Comparison of ENCODE assay signal across 8 mouse cellular contexts in the genomic region with DNA sequence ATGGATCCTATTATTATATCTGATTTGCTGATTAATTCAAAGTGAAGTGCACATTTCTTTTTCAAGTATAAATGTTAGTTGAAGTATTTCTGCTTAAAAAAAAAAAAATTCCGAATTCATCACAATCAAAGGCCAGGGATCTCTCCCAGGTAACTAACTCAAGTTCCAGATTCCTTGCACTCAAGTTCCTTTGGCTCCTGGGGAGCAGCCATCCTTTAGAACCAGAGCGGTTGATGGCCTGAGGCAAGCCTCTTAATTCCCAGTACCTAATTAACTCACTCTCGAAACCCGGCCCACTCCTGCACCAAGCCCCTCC. TPM values are rescaled to one million over a fixed set of nuclear protein-coding genes. Genes with fewer than 3 reads are reported as not detected.
DNase-seq lines count a peak whose midpoint lies in the region; ATAC-seq and TF ChIP-seq lines count a peak whose summit lies in the region.

No protein-coding gene starts in this region.

- no peak for DNase-seq in kidney, postnatal 14 days
- DNase-seq in hindbrain, embryonic 14.5 days (ENCODE audit: low spot score): no peak
- DNase-seq in cerebellum, postnatal 4 days (ENCODE audit: low spot score in 2 of 2): no peak
- no peak for DNase-seq in B cell, adult 2 months

- H3K36me3 ChIP-seq in kidney, embryonic 15.5 days: peaks cover 22% of the 10 kb centered on the region
- H3K36me3 ChIP-seq in hindbrain, embryonic 14.5 days (replicated peaks; ENCODE audit: control insufficient read depth, insufficient read depth): peaks cover 14% of the 10 kb centered on the region
- peaks cover 15% of the 10 kb centered on the region for H3K36me3 ChIP-seq in midbrain, embryonic 13.5 days

- TF ChIP-seq CTCF in cortical plate, adult 2 months (IDR thresholded peaks at IDR 0.05; ENCODE audit: extremely low read depth, insufficient read depth, low read length): no peak

- no peaks in the 10 kb centered on the region for H3K27me3 ChIP-seq in kidney, embryonic 15.5 days
- no peaks in the 10 kb centered on the region for H3K27me3 ChIP-seq in hindbrain, embryonic 14.5 days (ENCODE audit: control insufficient read depth, insufficient read depth, low read length)
- no peaks in the 10 kb centered on the region for H3K27me3 ChIP-seq in midbrain, embryonic 13.5 days

- no peaks in the 10 kb centered on the region for H3K9me3 ChIP-seq in kidney, embryonic 15.5 days (replicated peaks)
- no peaks in the 10 kb centered on the region for H3K9me3 ChIP-seq in hindbrain, embryonic 14.5 days (ENCODE audit: control insufficient read depth, low read length)
- H3K9me3 ChIP-seq in midbrain, embryonic 13.5 days: no peaks in the 10 kb centered on the region

- WGBS in kidney, embryonic 15.5 days: 6% methylated on average over 4 of the region's 4 CpGs
- 7% methylated on average over 4 of the region's 4 CpGs for WGBS in hindbrain, embryonic 14.5 days
- 3% methylated on average over 4 of the region's 4 CpGs for WGBS in midbrain, embryonic 13.5 days

- no peak for ATAC-seq in kidney, embryonic 15.5 days (replicated peaks; ENCODE audit: low FRiP score)
- no peak for ATAC-seq in hindbrain, embryonic 14.5 days (ENCODE audit: low FRiP score)
- ATAC-seq in midbrain, embryonic 13.5 days: no peak
- no peak for ATAC-seq in activated CD4-positive, CD25-positive, alpha-beta regulatory T cell, adult 4 months

- peak overlapping the region; percentile 92 for H3K4me3 ChIP-seq in kidney, embryonic 15.5 days (replicated peaks)
- peak overlapping the region; percentile 87 for H3K4me3 ChIP-seq in cortical plate, adult 2 months (ENCODE audit: insufficient read depth, low read length)
- peak overlapping the region; percentile 62 for H3K4me3 ChIP-seq in hindbrain, embryonic 14.5 days (replicated peaks; ENCODE audit: low read length)
- peak overlapping the region; percentile 98 for H3K4me3 ChIP-seq in midbrain, embryonic 13.5 days (replicated peaks)

- H3K9ac ChIP-seq in kidney, embryonic 15.5 days: no peak overlapping the region
- peak overlapping the region; percentile 37; the same call in 1 of the 2 replicates for H3K9ac ChIP-seq in hindbrain, embryonic 14.5 days
- H3K9ac ChIP-seq in midbrain, embryonic 13.5 days (replicated peaks): no peak overlapping the region

- H3K4me2 ChIP-seq in kidney, embryonic 15.5 days: peak overlapping the region; percentile 65
- H3K4me2 ChIP-seq in hindbrain, embryonic 14.5 days (replicated peaks): peak overlapping the region; percentile 52
- H3K4me2 ChIP-seq in midbrain, embryonic 13.5 days (replicated peaks): peak overlapping the region; percentile 47

- no peak for TF ChIP-seq POLR2A in cortical plate, adult 2 months (IDR thresholded peaks at IDR 0.05; ENCODE audit: extremely low read depth, insufficient read depth, low read length)

- peaks cover 12% of the 10 kb centered on the region for H3K4me1 ChIP-seq in kidney, embryonic 15.5 days
- H3K4me1 ChIP-seq in cortical plate, adult 2 months (ENCODE audit: control insufficient read depth, insufficient read depth, low read length): no peaks in the 10 kb centered on the region
- peaks cover 15% of the 10 kb centered on the region; the same call in 1 of the 2 replicates for H3K4me1 ChIP-seq in hindbrain, embryonic 14.5 days (replicated peaks; ENCODE audit: control insufficient read depth, insufficient read depth, low read length)
- peaks cover 18% of the 10 kb centered on the region for H3K4me1 ChIP-seq in midbrain, embryonic 13.5 days (replicated peaks)

- no peak overlapping the region for H3K27ac ChIP-seq in kidney, embryonic 15.5 days
- no peak overlapping the region for H3K27ac ChIP-seq in cortical plate, adult 2 months (ENCODE audit: insufficient read depth, low read length)
- H3K27ac ChIP-seq in hindbrain, embryonic 14.5 days: no peak overlapping the region
- no peak overlapping the region for H3K27ac ChIP-seq in midbrain, embryonic 13.5 days

RNA-seq across cellular contexts. Expression of a gene that starts 1.9 kb away (rescaled TPM):
- polyA plus RNA-seq in kidney, embryonic 15.5 days (2015; fragmentation: Nextera tagmentation; extraction: Ambion mirVana): 186 and 188 TPM in 2 replicates
- 17.7 and 17.9 TPM in 2 replicates for polyA plus RNA-seq in cortical plate, adult 2 months (2012; rRNA removed)
- polyA plus RNA-seq in hindbrain, embryonic 14.5 days (2014; fragmentation: Nextera tagmentation; extraction: Ambion mirVana): 58.7 and 63.9 TPM in 2 replicates
- polyA plus RNA-seq in midbrain, embryonic 13.5 days (2015; fragmentation: Nextera tagmentation; extraction: Ambion mirVana): 149 TPM in 2 replicates
- polyA plus RNA-seq in activated CD4-positive, CD25-positive, alpha-beta regulatory T cell, adult 4 months (2017; shearing (Covaris generic)): 100 to 1,000 TPM in 1 of 2 experiments, 10 to 100 TPM in 1; 89.6 to 104 TPM

RNA-seq across cellular contexts. Expression of a gene that starts 28.8 kb away (rescaled TPM):
- 325 and 379 TPM in 2 replicates for polyA plus RNA-seq in kidney, embryonic 15.5 days (2015; fragmentation: Nextera tagmentation; extraction: Ambion mirVana)
- 321 and 333 TPM in 2 replicates for polyA plus RNA-seq in cortical plate, adult 2 months (2012; rRNA removed)
- 336 and 395 TPM in 2 replicates for polyA plus RNA-seq in hindbrain, embryonic 14.5 days (2014; fragmentation: Nextera tagmentation; extraction: Ambion mirVana)
- polyA plus RNA-seq in midbrain, embryonic 13.5 days (2015; fragmentation: Nextera tagmentation; extraction: Ambion mirVana): 308 and 338 TPM in 2 replicates
- polyA plus RNA-seq in activated CD4-positive, CD25-positive, alpha-beta regulatory T cell, adult 4 months (2017; shearing (Covaris generic)): 100 to 1,000 TPM; 277 to 281 TPM

RNA-seq across cellular contexts. Expression of a gene that starts 29.4 kb away (rescaled TPM):
- polyA plus RNA-seq in kidney, embryonic 15.5 days (2015; fragmentation: Nextera tagmentation; extraction: Ambion mirVana): 39.8 and 40.1 TPM in 2 replicates
- polyA plus RNA-seq in cortical plate, adult 2 months (2012; rRNA removed): 12.7 and 12.8 TPM in 2 replicates
- 28.8 and 33.2 TPM in 2 replicates for polyA plus RNA-seq in hindbrain, embryonic 14.5 days (2014; fragmentation: Nextera tagmentation; extraction: Ambion mirVana)
- polyA plus RNA-seq in midbrain, embryonic 13.5 days (2015; fragmentation: Nextera tagmentation; extraction: Ambion mirVana): 36.7 and 40.4 TPM in 2 replicates
- polyA plus RNA-seq in activated CD4-positive, CD25-positive, alpha-beta regulatory T cell, adult 4 months (2017; shearing (Covaris generic)): 10 to 100 TPM; 14.0 to 28.8 TPM
